In genomic region chr11:115066768-115067167, GRCm38 (mm10) we compare ENCODE assay signal across 20 mouse cellular contexts. TPM values are rescaled to one million over a fixed set of nuclear protein-coding genes. Genes with fewer than 3 reads are reported as not detected.
A peak's percentile ranks its signal among the peaks of the same experiment; 100 is the strongest.
DNase-seq lines count a peak whose midpoint lies in the region; ATAC-seq and TF ChIP-seq lines count a peak whose summit lies in the region.
"Had no signal": no experiment of that assay in that cellular context is flagged by ENCODE, and none has a peak within 500 bp of the region (broad histone marks: within the 10 kb centered on the region; RNA-seq: fewer than 3 reads in every experiment).

No protein-coding gene starts in this region.

- H3K27me3 ChIP-seq in kidney, postnatal 0 days (ENCODE audit: insufficient read depth, low read length), result no peaks in the 10 kb centered on the region
- H3K27me3 ChIP-seq in CH12.LX (replicated peaks), result peaks cover 78% of the 10 kb centered on the region
- H3K27me3 ChIP-seq: forebrain, embryonic 15.5 days; kidney, embryonic 15.5 days; liver, embryonic 15.5 days had no signal

- H3K4me1 ChIP-seq in kidney, postnatal 0 days (replicated peaks; ENCODE audit: insufficient read depth, low read length), result no peaks in the 10 kb centered on the region
- H3K4me1 ChIP-seq in CH12.LX (ENCODE audit: control insufficient read depth in 1 of 2, insufficient read depth in 2 of 2), result peaks cover 9 to 21% of the 10 kb centered on the region in 2 experiments

- TF ChIP-seq RAD21 in CH12.LX (IDR thresholded peaks at IDR 0.05; ENCODE audit: low read depth, low read length), result peak; percentile 9; the same call in 1 of the 2 replicates

- no peak for ATAC-seq in kidney, postnatal 0 days (replicated peaks; ENCODE audit: low FRiP score, low read depth)
- ATAC-seq: forebrain, embryonic 15.5 days had no signal

- H3K36me3 ChIP-seq in kidney, postnatal 0 days (ENCODE audit: insufficient read depth, low read length), result no peaks in the 10 kb centered on the region
- H3K36me3 ChIP-seq in CH12.LX (replicated peaks in 1 of 2; ENCODE audit: control insufficient read depth in 1 of 2, insufficient read depth in 1 of 2, low read length in 1 of 2) (no peaks in the 10 kb centered on the region), macrophage (ENCODE audit: inconsistent target) (no peaks in the 10 kb centered on the region)
- H3K36me3 ChIP-seq: forebrain, embryonic 15.5 days; hindbrain, embryonic 13.5 days; kidney, embryonic 15.5 days; liver, embryonic 15.5 days had no signal

- no peak for DNase-seq in kidney, postnatal 0 days (ENCODE audit: low spot score)
- no peak for DNase-seq in kidney, postnatal 36 days
- DNase-seq in A20 (ENCODE audit: low read depth, low spot score), result peak; percentile 34
- DNase-seq in CH12.LX (ENCODE audit: extremely low read depth), result no peak
- DNase-seq in layer of hippocampus, adult 9-10 months (ENCODE audit: low spot score), result no peak
- DNase-seq in embryo, embryonic 10.5 days (ENCODE audit: low spot score), result no peak
- DNase-seq: adrenal gland, postnatal 36 days; cerebellum, adult 11 months; embryo, embryonic 11 days; layer of hippocampus, adult 9-11 months; left cerebral cortex, postnatal 4 days had no signal

- H3K79me2 ChIP-seq in CH12.LX (replicated peaks; ENCODE audit: control insufficient read depth, extremely low read depth, insufficient read depth, poor library complexity, severe bottlenecking) (no peaks in the 10 kb centered on the region), macrophage (ENCODE audit: inconsistent target) (no peaks in the 10 kb centered on the region)

- H3K4me3 ChIP-seq in kidney, postnatal 0 days (replicated peaks; ENCODE audit: low read depth, low read length), result no peak overlapping the region
- H3K4me3 ChIP-seq in CH12.LX (replicated peaks in 1 of 3; ENCODE audit: low read depth in 2 of 3, low read length in 2 of 3, poor library complexity in 1 of 3) (no peak overlapping the region), macrophage (ENCODE audit: inconsistent target) (no peak overlapping the region)
- H3K4me3 ChIP-seq: forebrain, embryonic 15.5 days; hindbrain, embryonic 13.5 days; kidney, embryonic 15.5 days; liver, embryonic 15.5 days had no signal

- no peak overlapping the region for H3K4me2 ChIP-seq in kidney, postnatal 0 days (ENCODE audit: low read length)
- H3K4me2 ChIP-seq in CH12.LX (ENCODE audit: insufficient read depth, low read depth, poor library complexity, severe bottlenecking), result peak overlapping the region; percentile 46
- H3K4me2 ChIP-seq: forebrain, embryonic 15.5 days; hindbrain, embryonic 13.5 days; kidney, embryonic 15.5 days; liver, embryonic 15.5 days; midbrain, embryonic 11.5 days had no signal

- dilution Hi-C loops in CH12.LX (cut with MboI; ENCODE audit: extremely low pct_ligation_motif_present, extremely low pct_unique_long_range_greater_than_20kb, low sequenced_read_pairs), result no loop called here

- no peak for TF ChIP-seq POLR2A in CH12.LX (IDR thresholded peaks at IDR 0.05; ENCODE audit: low read depth, low read length)

- no peak overlapping the region for H3K27ac ChIP-seq in kidney, postnatal 0 days
- H3K27ac ChIP-seq in CH12.LX (ENCODE audit: insufficient read depth, low read depth) (no peak overlapping the region), macrophage (peak overlapping the region; percentile 82)
- H3K27ac ChIP-seq: forebrain, embryonic 15.5 days; hindbrain, embryonic 13.5 days; kidney, embryonic 15.5 days; liver, embryonic 15.5 days had no signal

- no peak overlapping the region for H3K9ac ChIP-seq in kidney, postnatal 0 days (ENCODE audit: low read depth, low read length)
- no peak overlapping the region for H3K9ac ChIP-seq in CH12.LX (ENCODE audit: insufficient read depth, low read depth)
- H3K9ac ChIP-seq: forebrain, embryonic 15.5 days; hindbrain, embryonic 13.5 days; kidney, embryonic 15.5 days; liver, embryonic 15.5 days had no signal

- peak; percentile 85 for TF ChIP-seq EP300 in CH12.LX (IDR thresholded peaks at IDR 0.05; ENCODE audit: low read length)

- no peaks in the 10 kb centered on the region for H3K9me3 ChIP-seq in kidney, postnatal 0 days (replicated peaks; ENCODE audit: low read length)
- H3K9me3 ChIP-seq in CH12.LX (replicated peaks; ENCODE audit: low read length), result no peaks in the 10 kb centered on the region
- H3K9me3 ChIP-seq: forebrain, embryonic 15.5 days; hindbrain, embryonic 13.5 days; kidney, embryonic 15.5 days; liver, embryonic 15.5 days had no signal

- WGBS in kidney, postnatal 0 days, result 67% methylated on average over 6 of the region's 6 CpGs
- 2% methylated on average over 6 of the region's 6 CpGs for WGBS in macrophage (ENCODE audit: missing documents)

- in situ Hi-C loops in CH12.LX (cut with MboI; ENCODE audit: low pct_ligation_motif_present, low pct_unique_long_range_greater_than_20kb, low sequenced_read_pairs), result no loop called here

- peak; percentile 16; the same call in 1 of the 2 replicates for TF ChIP-seq CTCF in kidney, postnatal 0 days (IDR thresholded peaks at IDR 0.05; ENCODE audit: low read depth)
- peak; percentile 54 to 63; a peak in 3 of 4 replicates for TF ChIP-seq CTCF in CH12.LX (conservative IDR thresholded peaks at IDR 0.05 in 1 of 2, IDR thresholded peaks at IDR 0.05 in 1 of 2; ENCODE audit: low read depth in 2 of 2, low read length in 2 of 2)

TF ChIP-seq in CH12.LX, 34 proteins besides CTCF, POLR2A, EP300 and RAD21 (continues in another document):
- TF ChIP-seq JUN (IDR thresholded peaks at IDR 0.05; ENCODE audit: insufficient read depth, low read depth, low read length), result no peak
- TF ChIP-seq MYC (IDR thresholded peaks at IDR 0.05; ENCODE audit: low read depth, low read length), result no peak
- TF ChIP-seq POLR2AphosphoS2 (IDR thresholded peaks at IDR 0.05; ENCODE audit: low read depth, low read length), result no peak
- TF ChIP-seq TBP (conservative IDR thresholded peaks at IDR 0.05; ENCODE audit: low read depth, low read length), result no peak
- TF ChIP-seq MAZ (IDR thresholded peaks at IDR 0.05; ENCODE audit: low read depth, low read length), result no peak
- TF ChIP-seq SMC3 (IDR thresholded peaks at IDR 0.05; ENCODE audit: low read depth, low read length), result peak; percentile 34
- TF ChIP-seq GABPA (IDR thresholded peaks at IDR 0.05; ENCODE audit: insufficient replicate concordance, low read depth, low read length), result no peak
- no peak for TF ChIP-seq KAT2A (IDR thresholded peaks at IDR 0.05; ENCODE audit: insufficient replicate concordance, low read length)

RNA-seq across cellular contexts. Expression of gene Cd300e, which starts 4.8 kb away (rescaled TPM):
- polyA plus RNA-seq in kidney, postnatal 0 days (2015; fragmentation: Nextera tagmentation; extraction: Ambion mirVana), result not detected in 2 replicates
- total RNA-seq in CH12.LX (2012; rRNA removed), result not detected in 2 replicates
- not detected in 2 replicates for total RNA-seq in CH12.LX (2014; rRNA removed)
- not detected in 2 replicates for polyA plus RNA-seq in CH12.LX (2012; ENCODE audit: insufficient read length, low read depth)
- 1 to 10 TPM in 13 of 26 experiments, not detected in 13; 1.1 to 5.0 (median 2.8) TPM for total RNA-seq in macrophage (2018; cell fraction: chromatin; rRNA removed)
- 10 to 100 TPM in 13 of 26 experiments, under 1 TPM in 13; 0.13 to 26.6 (median 5.3) TPM for total RNA-seq in macrophage (2018; cell fraction: cytosol; rRNA removed)
- 10 to 100 TPM in 7 of 26 experiments, 1 to 10 TPM in 7, under 1 TPM in 3, not detected in 9; 0.28 to 30.9 (median 9.5) TPM for total RNA-seq in macrophage (2018; cell fraction: nucleus; rRNA removed)
- polyA plus RNA-seq in macrophage (2018), result 0.23 to 1.8 TPM (median 0.40 TPM) in 3 replicates
- total RNA-seq: left cerebral cortex, postnatal 4 days had no signal
- polyA plus RNA-seq: forebrain, embryonic 15.5 days; heart, embryonic 14.5 days; hindbrain, embryonic 13.5 days; kidney, embryonic 15.5 days; midbrain, embryonic 11.5 days; neural tube, embryonic 11.5 days had no signal

RNA-seq across cellular contexts. Expression of gene Cd300ld3, which starts 18.6 kb away (rescaled TPM):
- polyA plus RNA-seq in kidney, postnatal 0 days (2015; fragmentation: Nextera tagmentation; extraction: Ambion mirVana), result not detected in 2 replicates
- 0.17 and 0.42 TPM in 2 replicates for total RNA-seq in CH12.LX (2012; rRNA removed)
- total RNA-seq in CH12.LX (2014; rRNA removed), result not detected in 2 replicates
- polyA plus RNA-seq in CH12.LX (2012; ENCODE audit: insufficient read length, low read depth), result 0.37 TPM in 1 of 2 replicates, not detected in the other
- 100 to 1,000 TPM in 5 of 26 experiments, 10 to 100 TPM in 21; 11.0 to 163 (median 62.6) TPM for total RNA-seq in macrophage (2018; cell fraction: chromatin; rRNA removed)
- total RNA-seq in macrophage (2018; cell fraction: cytosol; rRNA removed), result 100 to 1,000 TPM; 372 to 721 (median 507) TPM
- total RNA-seq in macrophage (2018; cell fraction: nucleus; rRNA removed), result 100 to 1,000 TPM in 25 of 26 experiments, 10 to 100 TPM in 1; 38.0 to 419 (median 221) TPM
- polyA plus RNA-seq in macrophage (2018), result 341 to 1,001 TPM (median 699 TPM) in 3 replicates
- polyA plus RNA-seq: forebrain, embryonic 15.5 days; heart, embryonic 14.5 days; hindbrain, embryonic 13.5 days; kidney, embryonic 15.5 days; liver, embryonic 15.5 days; midbrain, embryonic 11.5 days; neural tube, embryonic 11.5 days; thymus, postnatal 0 days had no signal

RNA-seq across cellular contexts. Expression of gene Rab37, which starts 24.5 kb away (rescaled TPM):
- 1.8 and 2.2 TPM in 2 replicates for polyA plus RNA-seq in kidney, postnatal 0 days (2015; fragmentation: Nextera tagmentation; extraction: Ambion mirVana)
- total RNA-seq in CH12.LX (2012; rRNA removed) (3.6 and 4.5 TPM in 2 replicates), CH12.LX (2014; rRNA removed) (2.0 and 2.2 TPM in 2 replicates)
- polyA plus RNA-seq in CH12.LX (2012; ENCODE audit: insufficient read length, low read depth) (2.2 and 2.3 TPM in 2 replicates), macrophage (2018) (0.43 to 1.1 TPM (median 0.64 TPM) in 3 replicates)
- 1 to 10 TPM in 3 of 26 experiments, under 1 TPM in 10, not detected in 13; 0.36 to 1.7 (median 0.81) TPM for total RNA-seq in macrophage (2018; cell fraction: chromatin; rRNA removed)
- 1 to 10 TPM in 6 of 26 experiments, under 1 TPM in 20; 0.53 to 1.4 (median 0.88) TPM for total RNA-seq in macrophage (2018; cell fraction: cytosol; rRNA removed)
- 1 to 10 TPM in 4 of 26 experiments, under 1 TPM in 19, not detected in 3; 0.23 to 1.5 (median 0.68) TPM for total RNA-seq in macrophage (2018; cell fraction: nucleus; rRNA removed)

RNA-seq across cellular contexts. Expression of gene Cd300ld5, which starts 29.2 kb away (rescaled TPM):
- not detected in 2 replicates for polyA plus RNA-seq in kidney, postnatal 0 days (2015; fragmentation: Nextera tagmentation; extraction: Ambion mirVana)
- total RNA-seq in CH12.LX (2012; rRNA removed), result not detected in 2 replicates
- not detected in 2 replicates for total RNA-seq in CH12.LX (2014; rRNA removed)
- not detected in 2 replicates for polyA plus RNA-seq in CH12.LX (2012; ENCODE audit: insufficient read length, low read depth)
- 10 to 100 TPM in 7 of 26 experiments, 1 to 10 TPM in 12, not detected in 7; 1.9 to 25.1 (median 6.3) TPM for total RNA-seq in macrophage (2018; cell fraction: chromatin; rRNA removed)
- 10 to 100 TPM; 24.2 to 76.5 (median 45.6) TPM for total RNA-seq in macrophage (2018; cell fraction: cytosol; rRNA removed)
- 10 to 100 TPM in 20 of 26 experiments, 1 to 10 TPM in 5, not detected in 1; 1.9 to 51.3 (median 29.2) TPM for total RNA-seq in macrophage (2018; cell fraction: nucleus; rRNA removed)
- 8.7 to 52.5 TPM (median 20.9 TPM) in 3 replicates for polyA plus RNA-seq in macrophage (2018)
- polyA plus RNA-seq: forebrain, embryonic 15.5 days; heart, embryonic 14.5 days; hindbrain, embryonic 13.5 days; kidney, embryonic 15.5 days; liver, embryonic 15.5 days; midbrain, embryonic 11.5 days; neural tube, embryonic 11.5 days; thymus, postnatal 0 days had no signal

RNA-seq across cellular contexts. Expression of gene Cd300ld4, which starts 40.0 kb away (rescaled TPM):
- not detected in 2 replicates for polyA plus RNA-seq in kidney, postnatal 0 days (2015; fragmentation: Nextera tagmentation; extraction: Ambion mirVana)
- total RNA-seq in CH12.LX (2012; rRNA removed) (not detected in 2 replicates), CH12.LX (2014; rRNA removed) (not detected in 2 replicates)
- polyA plus RNA-seq in CH12.LX (2012; ENCODE audit: insufficient read length, low read depth) (not detected in 2 replicates), macrophage (2018) (22.8 to 58.2 TPM (median 33.8 TPM) in 3 replicates)
- 10 to 100 TPM in 19 of 26 experiments, 1 to 10 TPM in 5, not detected in 2; 2.3 to 37.8 (median 14.7) TPM for total RNA-seq in macrophage (2018; cell fraction: chromatin; rRNA removed)
- 10 to 100 TPM; 27.8 to 85.6 (median 43.7) TPM for total RNA-seq in macrophage (2018; cell fraction: cytosol; rRNA removed)
- total RNA-seq in macrophage (2018; cell fraction: nucleus; rRNA removed), result 10 to 100 TPM in 25 of 26 experiments, not detected in 1; 11.3 to 69.6 (median 35.1) TPM
- polyA plus RNA-seq: forebrain, embryonic 15.5 days; heart, embryonic 14.5 days; hindbrain, embryonic 13.5 days; kidney, embryonic 15.5 days; liver, embryonic 15.5 days; midbrain, embryonic 11.5 days; neural tube, embryonic 11.5 days had no signal

Comparison
In these comparisons a context has a peak if more than half of its experiments do, and no peak if none do; other contexts are left out.
1. RNA of gene Cd300ld3, which starts 18.6 kb away (polyA plus RNA-seq): 341 to 1,001 TPM in macrophage; 0.37 TPM in CH12.LX and not detected in kidney, postnatal 0 days; every median in the first group is over 100 times any median in the second.